12 mouse cellular contexts compared by ENCODE assay signal in genomic region chr16:72705851-72706250, GRCm38 (mm10).
"Had no signal": no experiment of that assay in that cellular context is flagged by ENCODE, and none has a peak within 500 bp of the region (broad histone marks: within the 10 kb centered on the region; RNA-seq: fewer than 3 reads in every experiment).

No protein-coding gene starts in this region.

- DNase-seq: gastrocnemius, adult 2 months; gastrocnemius, postnatal 10 days; gastrocnemius, postnatal 25 days; heart, adult 18-20 months; heart, postnatal 10 days; heart, postnatal 4 days; kidney, adult 18-20 months; kidney, adult 8-10 months; kidney, postnatal 10 days; kidney, postnatal 25 days; kidney, postnatal 4 days; left cerebral cortex, postnatal 4 days had no signal
